Mouse (Mus musculus): ENCODE measurements around the gene Astl. TPM values are rescaled to one million over a fixed set of nuclear protein-coding genes. Genes with fewer than 3 reads are reported as not detected.

Astl gene
- polyA plus RNA-seq, 1 experiment: not detected

DNA sequence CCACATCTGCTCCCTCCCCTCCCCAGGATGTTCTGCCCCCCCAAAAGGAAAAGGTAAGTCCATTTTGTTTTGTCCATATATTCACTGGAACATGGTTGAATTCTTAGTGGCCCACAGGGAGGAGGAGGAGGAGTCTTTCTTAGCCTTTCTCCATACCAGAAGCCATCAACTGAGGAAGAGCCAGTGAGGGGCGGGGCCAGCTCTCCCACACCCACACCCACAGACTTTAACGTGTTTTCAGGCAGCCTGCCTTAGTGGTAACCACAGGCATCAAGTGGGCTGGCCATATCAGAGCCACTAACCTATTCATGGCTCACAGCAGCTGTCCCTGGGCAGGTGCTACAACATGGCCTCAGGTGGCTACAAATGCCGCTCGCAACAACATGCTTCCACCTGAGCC is 394 bp downstream of the Astl start:
- no peak for TF ChIP-seq GATA1 (IDR thresholded peaks at IDR 0.05; ENCODE audit: low read length)

GRCm38 (mm10) chr2:127339262-127339661 is 823 bp downstream of the Astl start:
- no peak for TF ChIP-seq GATA1 (IDR thresholded peaks at IDR 0.05; ENCODE audit: low read length)

- no peak for TF ChIP-seq GATA1 (IDR thresholded peaks at IDR 0.05; ENCODE audit: low read length)
These were observed 2.7 kb downstream of the Astl start for GRCm38 (mm10) chr2:127341159-127341558.

DNA sequence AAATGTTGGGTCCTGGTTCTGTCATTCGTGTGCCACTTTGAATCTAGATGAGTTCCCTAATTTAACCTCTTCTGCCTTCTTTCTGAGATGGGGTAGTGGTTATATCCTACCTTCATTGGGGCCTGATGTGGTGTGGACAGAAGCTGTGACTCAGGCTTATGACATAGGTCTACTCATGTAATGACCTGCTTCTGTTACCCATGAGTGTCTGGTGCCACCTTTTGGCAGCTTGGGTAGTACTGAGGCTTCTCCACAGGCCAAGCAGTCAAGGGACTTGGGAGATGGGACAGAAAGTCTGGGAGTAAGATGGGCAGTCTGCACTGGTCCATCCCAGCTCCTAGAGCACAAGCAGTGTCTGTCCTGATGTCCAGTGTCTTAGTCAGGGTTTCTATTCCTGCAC is 7.9 kb downstream of the Astl start:
- no peak for TF ChIP-seq GATA1 (IDR thresholded peaks at IDR 0.05; ENCODE audit: low read length)

DNA sequence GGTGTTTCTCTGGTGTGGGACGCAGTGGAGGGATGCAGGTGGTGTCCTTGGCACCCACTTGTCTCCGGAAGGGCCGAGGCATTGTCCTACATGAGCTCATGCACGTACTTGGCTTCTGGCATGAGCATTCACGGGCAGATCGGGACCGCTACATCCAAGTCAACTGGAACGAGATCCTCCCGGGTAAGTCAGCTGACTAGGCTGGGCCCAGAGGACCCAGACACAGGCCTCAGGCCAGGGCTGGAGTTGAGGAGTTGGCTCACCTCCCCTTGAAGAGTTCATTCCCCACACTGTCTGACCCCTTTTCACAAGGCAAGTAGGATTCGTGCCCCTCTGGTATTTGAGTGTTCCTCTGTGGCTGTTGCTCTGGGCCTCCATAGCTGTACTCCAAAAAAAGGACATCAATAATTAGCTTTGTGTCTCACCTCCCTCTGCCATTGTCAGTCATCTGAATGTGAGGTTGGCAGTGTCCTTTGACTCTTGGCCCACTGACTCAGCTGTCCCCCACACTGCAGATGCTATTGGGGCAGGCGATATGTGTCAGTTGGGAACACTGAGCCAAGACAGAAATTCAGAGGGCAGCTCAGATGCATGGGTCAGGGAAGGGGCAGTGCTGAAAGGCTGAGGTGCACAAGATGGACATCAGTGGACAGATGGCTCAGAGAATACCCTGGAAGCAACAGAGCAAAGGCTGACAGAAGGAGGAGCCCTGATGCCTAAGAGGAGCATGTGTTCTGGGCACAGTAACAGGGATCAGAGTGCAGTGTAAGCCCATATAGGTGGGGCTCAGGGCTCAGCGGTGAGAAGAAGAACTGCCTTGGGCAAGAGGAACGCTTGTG is 8.9 kb downstream of the Astl start:
- no peak for TF ChIP-seq GATA1 (IDR thresholded peaks at IDR 0.05; ENCODE audit: low read length)

DNA sequence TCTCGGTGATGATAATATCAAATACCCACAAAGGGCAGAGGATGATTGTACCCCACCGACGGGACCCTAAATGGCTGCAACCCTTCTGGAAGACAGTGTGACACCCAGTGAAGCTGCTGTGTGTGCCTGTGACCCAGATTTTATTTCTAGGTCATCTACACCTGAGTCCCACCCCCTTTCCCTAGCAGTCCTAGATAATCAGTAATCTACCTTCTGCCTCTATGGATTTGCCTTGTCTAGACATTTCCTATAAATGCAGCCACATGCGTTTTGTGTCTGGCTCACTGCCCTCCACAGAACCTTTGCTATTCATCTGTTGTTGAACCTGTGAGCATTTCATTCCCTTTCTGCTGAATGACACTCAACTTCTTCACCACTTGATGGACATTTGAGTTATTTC is 15.4 kb downstream of the Astl start:
- TF ChIP-seq GATA1 (IDR thresholded peaks at IDR 0.05; ENCODE audit: low read length): no peak

DNA sequence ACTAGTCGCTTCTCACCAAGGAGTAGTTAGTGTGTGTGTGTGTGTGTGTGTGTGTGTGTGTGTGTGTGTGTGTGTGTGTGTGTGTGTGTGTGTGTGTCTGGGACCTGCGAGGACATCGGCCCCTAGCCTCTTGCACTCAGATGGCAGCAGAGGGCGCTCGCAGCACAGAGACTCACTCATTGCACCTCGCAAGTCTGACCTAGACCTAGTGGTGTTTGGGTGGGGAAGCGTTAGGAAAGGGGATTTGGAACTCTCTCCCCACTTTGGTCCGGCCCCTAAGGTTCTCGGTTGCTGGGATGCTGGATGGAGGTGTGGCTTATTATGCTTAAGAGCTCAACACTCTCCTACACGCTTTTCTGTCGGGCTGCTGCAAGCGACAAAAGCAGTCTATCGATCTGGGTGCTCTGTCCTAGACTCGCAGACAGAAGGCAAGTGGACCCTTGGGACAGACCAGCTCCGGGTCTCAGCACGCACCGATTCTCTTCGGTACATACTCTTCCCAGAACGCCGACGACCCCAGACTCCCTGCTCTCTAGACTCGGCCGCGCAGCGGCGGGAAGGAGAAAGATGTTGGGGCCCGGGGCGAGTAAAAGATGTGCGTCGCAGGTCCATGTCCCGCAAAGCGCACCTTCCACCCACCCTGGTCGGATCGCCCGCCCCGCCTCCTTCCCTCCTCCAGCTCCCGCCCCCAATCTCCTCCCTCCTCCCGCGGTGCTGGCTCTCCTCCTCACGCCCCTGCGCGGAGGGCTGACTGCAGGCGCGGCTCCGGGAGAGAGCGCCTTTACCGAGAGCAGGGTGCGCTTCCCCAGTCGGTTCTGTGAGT is 24.2 kb downstream of the Astl start, which contains the start of gene Adra2b:
TSS of gene Adra2b (plus strand) at position 750 of the 823 bp plus-strand sequence.
- TF ChIP-seq GATA1 (IDR thresholded peaks at IDR 0.05; ENCODE audit: low read length): no peak

- TF ChIP-seq GATA1 (IDR thresholded peaks at IDR 0.05; ENCODE audit: low read length): no peak
These were observed 24.8 kb downstream of the Astl start for GRCm38 (mm10) chr2:127363282-127363652.

- no peak for TF ChIP-seq GATA1 (IDR thresholded peaks at IDR 0.05; ENCODE audit: low read length)
These were observed 25.3 kb downstream of the Astl start for GRCm38 (mm10) chr2:127363696-127364095.

- no peak for TF ChIP-seq GATA1 (IDR thresholded peaks at IDR 0.05; ENCODE audit: low read length)
These were observed 26.0 kb downstream of the Astl start for GRCm38 (mm10) chr2:127364452-127364851.

GRCm38 (mm10) chr2:127367126-127367820 is 28.8 kb downstream of the Astl start:
- no peak for TF ChIP-seq GATA1 (IDR thresholded peaks at IDR 0.05; ENCODE audit: low read length)

DNA sequence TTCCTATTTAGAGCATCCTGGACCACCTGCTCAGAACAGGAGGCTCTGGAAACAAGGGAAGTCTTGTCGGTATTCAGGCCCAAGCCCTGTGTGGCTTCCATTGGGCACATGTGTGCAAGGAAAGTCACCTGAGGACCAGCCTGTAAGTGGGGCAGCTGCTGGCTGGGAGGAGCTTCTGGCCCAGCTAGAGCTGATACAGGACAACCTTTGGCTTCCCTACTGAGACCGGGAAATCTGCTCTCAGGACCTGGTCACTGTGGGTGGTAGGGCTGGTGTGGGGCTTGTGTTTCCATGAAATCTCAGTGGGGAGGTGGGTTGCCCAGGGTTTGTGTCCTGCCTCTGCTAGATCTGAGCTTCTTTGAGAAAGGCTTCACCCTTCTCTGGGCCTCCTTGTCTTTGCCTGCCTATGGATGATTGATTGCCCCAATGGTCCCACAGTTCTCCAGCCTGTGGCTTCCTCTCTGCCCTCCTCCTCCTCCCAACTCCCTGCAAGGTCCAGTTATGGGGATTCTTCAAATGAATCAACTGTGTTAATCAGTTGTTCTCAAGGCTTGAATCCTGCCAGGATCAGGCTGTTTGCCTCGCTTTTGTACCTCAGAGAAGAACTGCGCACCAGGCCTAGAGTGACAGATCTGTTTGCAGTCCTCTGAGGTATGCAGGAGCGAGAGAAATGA is 31.4 kb downstream of the Astl start:
- TF ChIP-seq GATA1 (IDR thresholded peaks at IDR 0.05; ENCODE audit: low read length): no peak

GRCm38 (mm10) chr2:127370561-127371483 is 32.4 kb downstream of the Astl start:
- TF ChIP-seq GATA1 (IDR thresholded peaks at IDR 0.05; ENCODE audit: low read length): no peak

DNA sequence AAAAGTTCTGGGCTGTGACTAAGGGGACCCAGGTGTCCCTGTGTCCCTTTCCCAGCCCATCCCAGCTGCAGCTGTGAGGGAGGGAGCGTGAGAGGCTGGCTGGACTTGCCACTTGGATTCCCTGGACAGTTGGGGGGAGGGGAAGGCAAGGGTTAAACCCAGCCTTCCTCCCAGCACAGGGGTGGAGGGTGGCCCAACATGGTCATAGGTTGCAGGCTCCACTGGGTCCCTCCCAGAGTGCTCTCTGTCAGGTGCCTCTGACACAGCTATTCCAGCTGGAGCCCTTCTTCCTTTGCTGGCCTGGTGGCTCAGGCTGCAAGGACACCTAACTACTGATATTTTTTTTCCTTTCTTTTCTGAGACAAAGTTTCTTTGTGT is 33.0 kb downstream of the Astl start:
- TF ChIP-seq GATA1 (IDR thresholded peaks at IDR 0.05; ENCODE audit: low read length): no peak
